Mouse (Mus musculus) hindbrain, embryonic 15.5 days (tissue): ENCODE data around the gene Tmem150c. TPM values are rescaled to one million over a fixed set of nuclear protein-coding genes. Genes with fewer than 3 reads are reported as not detected.
A peak's percentile ranks its signal among the peaks of the same experiment; 100 is the strongest.

Source experiments
- ATAC-seq: fragments of 200-750 bp; cut with Nextera tagmentation; 2 replicates; pipeline ENCODE4 v1.8.0; 2017; ENCODE audit warnings: low read depth, moderate number of reproducible peaks, moderate TSS enrichment; ENCODE audit not compliant: low FRiP score
- H3K27ac ChIP-seq: fragments of 300-500 bp; sonication (generic); replicated peaks from 2 replicates; pipeline ENCODE4 v1.5.1; 2015; ENCODE audit warnings: mild to moderate bottlenecking, inconsistent platforms
- H3K27me3 ChIP-seq: fragments of 300-500 bp; sonication (generic); 2 replicates; pipeline ENCODE4 v1.6.1; 2015; ENCODE audit warnings: control low read depth, inconsistent platforms
- H3K36me3 ChIP-seq: fragments of 300-500 bp; sonication (generic); 2 replicates; pipeline ENCODE4 v1.6.1; 2015; ENCODE audit warnings: control low read depth, inconsistent platforms
- H3K4me1 ChIP-seq: fragments of 300-500 bp; sonication (generic); replicated peaks from 2 replicates; pipeline ENCODE4 v1.6.1; 2015; ENCODE audit warnings: control low read depth, inconsistent platforms
- H3K4me2 ChIP-seq: fragments of 300-500 bp; sonication (generic); 2 replicates; pipeline ENCODE4 v1.6.1; 2015; ENCODE audit warnings: moderate library complexity, mild to moderate bottlenecking, inconsistent platforms
- H3K4me3 ChIP-seq: fragments of 300-500 bp; sonication (generic); 2 replicates; pipeline ENCODE4 v1.5.1; 2015; ENCODE audit warnings: mild to moderate bottlenecking, inconsistent platforms
- H3K9ac ChIP-seq: fragments of 300-500 bp; sonication (generic); 2 replicates; pipeline ENCODE4 v1.6.1; 2015; ENCODE audit warnings: inconsistent platforms
- H3K9me3 ChIP-seq: fragments of 300-500 bp; sonication (generic); 2 replicates; pipeline ENCODE4 v1.6.1; 2016; ENCODE audit warnings: control low read depth, inconsistent platforms
- WGBS: fragments of 180-500 bp; shearing (Covaris S2); methylation state at CpG from one replicate; pipeline ENCODE4 v1.1.7; 2015; 5-methylcytosine and 5-hydroxymethylcytosine counted together
- polyA plus RNA-seq: library from polyadenylated mRNA; unstranded; fragments of >200 nt; fragmentation: Nextera tagmentation; extraction: Ambion mirVana; gene quantifications from 2 replicates; pipeline ENCODE4 v1.2.1, GENCODE M21; 2015

Tmem150c gene
- 31.2 and 36.4 TPM in 2 replicates for polyA plus RNA-seq

- H3K27ac ChIP-seq: peak within 1 kb of the TSS; percentile 82
- peak; percentile 42; the same call in 1 of the 2 replicates for ATAC-seq
- peak within 1 kb of the TSS; percentile 88 for H3K9ac ChIP-seq
- no peaks in the 10 kb centered on the region for H3K9me3 ChIP-seq
- peaks cover 23% of the 10 kb centered on the region for H3K4me1 ChIP-seq
- no peaks in the 10 kb centered on the region for H3K36me3 ChIP-seq
- peak within 1 kb of the TSS; percentile 93 for H3K4me3 ChIP-seq
- H3K4me2 ChIP-seq: peak within 1 kb of the TSS; percentile 94
- WGBS: 7% methylated on average over 6 of the region's 6 CpGs
- H3K27me3 ChIP-seq: no peaks in the 10 kb centered on the region
These were observed at the start of gene Tmem150c for GRCm38 (mm10) chr5:100159638-100159973. Gene Tmem150c (minus strand): TSS chr5:100159808.

- H3K4me1 ChIP-seq: no peaks in the 10 kb centered on the region
- 73% methylated on average over 7 of the region's 7 CpGs for WGBS
- no peaks in the 10 kb centered on the region for H3K27me3 ChIP-seq
- no peak overlapping the region for H3K27ac ChIP-seq
- H3K36me3 ChIP-seq: no peaks in the 10 kb centered on the region
- no peak overlapping the region for H3K9ac ChIP-seq
- no peak overlapping the region for H3K4me2 ChIP-seq
- H3K4me3 ChIP-seq: no peak overlapping the region
- no peak for ATAC-seq
- no peaks in the 10 kb centered on the region for H3K9me3 ChIP-seq
These were observed 49.5 kb upstream of the Tmem150c start for GRCm38 (mm10) chr5:100209093-100209492.

- no peaks in the 10 kb centered on the region for H3K9me3 ChIP-seq
- ATAC-seq: no peak
- WGBS: 64% methylated on average over 6 of the region's 6 CpGs
- no peak overlapping the region for H3K27ac ChIP-seq
- no peaks in the 10 kb centered on the region for H3K4me1 ChIP-seq
- H3K4me3 ChIP-seq: no peak overlapping the region
- no peak overlapping the region for H3K4me2 ChIP-seq
- no peaks in the 10 kb centered on the region for H3K27me3 ChIP-seq
- no peaks in the 10 kb centered on the region for H3K36me3 ChIP-seq
- no peak overlapping the region for H3K9ac ChIP-seq
These were observed 47.1 kb upstream of the Tmem150c start for GRCm38 (mm10) chr5:100206675-100207074.

GRCm38 (mm10) chr5:100205519-100206189 is 46.0 kb upstream of the Tmem150c start:
- no peak for ATAC-seq
- Histone ChIP-seq H3K9me3 (no peaks in the 10 kb centered on the region), H3K4me1 (peaks cover 8% of the 10 kb centered on the region), H3K36me3 (no peaks in the 10 kb centered on the region), H3K4me3 (no peak overlapping the region), H3K4me2 (no peak overlapping the region), H3K27ac (no peak overlapping the region), H3K27me3 (no peaks in the 10 kb centered on the region), H3K9ac (no peak overlapping the region)
- WGBS: 81% methylated on average over 9 of the region's 9 CpGs

GRCm38 (mm10) chr5:100200805-100201204 is 41.2 kb upstream of the Tmem150c start:
- Histone ChIP-seq H3K9me3 (no peaks in the 10 kb centered on the region), H3K27me3 (no peaks in the 10 kb centered on the region), H3K9ac (no peak overlapping the region), H3K27ac (peak overlapping the region; percentile 46; the same call in 1 of the 2 replicates), H3K4me2 (no peak overlapping the region), H3K36me3 (no peaks in the 10 kb centered on the region), H3K4me3 (no peak overlapping the region), H3K4me1 (peaks cover 30% of the 10 kb centered on the region)
- peak; percentile 78 for ATAC-seq
- 24% methylated on average over 5 of the region's 5 CpGs for WGBS

GRCm38 (mm10) chr5:100200296-100200695 is 40.7 kb upstream of the Tmem150c start:
- Histone ChIP-seq H3K9ac (no peak overlapping the region), H3K27ac (no peak overlapping the region; the same call in 1 of the 2 replicates), H3K36me3 (no peaks in the 10 kb centered on the region), H3K4me3 (no peak overlapping the region), H3K9me3 (no peaks in the 10 kb centered on the region), H3K4me2 (no peak overlapping the region), H3K4me1 (peaks cover 30% of the 10 kb centered on the region), H3K27me3 (no peaks in the 10 kb centered on the region)
- WGBS: 38% methylated on average over 5 of the region's 5 CpGs
- peak; percentile 40; the same call in 1 of the 2 replicates for ATAC-seq

- Histone ChIP-seq H3K9ac (no peak overlapping the region), H3K4me2 (no peak overlapping the region), H3K9me3 (no peaks in the 10 kb centered on the region), H3K27ac (no peak overlapping the region), H3K27me3 (no peaks in the 10 kb centered on the region), H3K4me3 (no peak overlapping the region), H3K36me3 (no peaks in the 10 kb centered on the region), H3K4me1 (peaks cover 30% of the 10 kb centered on the region)
- 78% methylated on average over 7 of the region's 7 CpGs for WGBS
- no peak for ATAC-seq
These were observed 39.7 kb upstream of the Tmem150c start for GRCm38 (mm10) chr5:100199092-100199853.

GRCm38 (mm10) chr5:100197476-100197875 is 37.9 kb upstream of the Tmem150c start:
- no peaks in the 10 kb centered on the region for H3K36me3 ChIP-seq
- H3K9ac ChIP-seq: no peak overlapping the region
- H3K27ac ChIP-seq: no peak overlapping the region
- 57% methylated on average over 9 of the region's 9 CpGs for WGBS
- no peaks in the 10 kb centered on the region for H3K9me3 ChIP-seq
- no peak overlapping the region for H3K4me3 ChIP-seq
- no peak overlapping the region for H3K4me2 ChIP-seq
- ATAC-seq: no peak
- H3K4me1 ChIP-seq: peaks cover 30% of the 10 kb centered on the region
- no peaks in the 10 kb centered on the region for H3K27me3 ChIP-seq

GRCm38 (mm10) chr5:100196854-100197431 is 37.3 kb upstream of the Tmem150c start:
- Histone ChIP-seq H3K36me3 (no peaks in the 10 kb centered on the region), H3K27ac (0 out of 2 replicates have a peak overlapping the region, but pooled peaks have one; percentile 22), H3K27me3 (no peaks in the 10 kb centered on the region), H3K4me3 (no peak overlapping the region), H3K4me1 (peaks cover 30% of the 10 kb centered on the region), H3K9me3 (no peaks in the 10 kb centered on the region), H3K9ac (no peak overlapping the region), H3K4me2 (no peak overlapping the region)
- 45% methylated on average over 15 of the region's 15 CpGs for WGBS
- peak; percentile 58; the same call in 1 of the 2 replicates for ATAC-seq

- Histone ChIP-seq H3K4me3 (no peak overlapping the region), H3K9me3 (no peaks in the 10 kb centered on the region), H3K36me3 (no peaks in the 10 kb centered on the region), H3K4me2 (no peak overlapping the region), H3K27ac (no peak overlapping the region), H3K9ac (no peak overlapping the region), H3K27me3 (no peaks in the 10 kb centered on the region), H3K4me1 (peaks cover 30% of the 10 kb centered on the region)
- ATAC-seq: no peak
- WGBS: 66% methylated on average over 9 of the region's 9 CpGs
These were observed 36.8 kb upstream of the Tmem150c start for GRCm38 (mm10) chr5:100196397-100196796.

- Histone ChIP-seq H3K9me3 (no peaks in the 10 kb centered on the region), H3K36me3 (no peaks in the 10 kb centered on the region), H3K27ac (no peak overlapping the region), H3K4me2 (no peak overlapping the region), H3K27me3 (no peaks in the 10 kb centered on the region), H3K4me3 (no peak overlapping the region), H3K9ac (no peak overlapping the region), H3K4me1 (peaks cover 3% of the 10 kb centered on the region)
- no peak for ATAC-seq
- 93% methylated on average over 14 of the region's 14 CpGs for WGBS
These were observed 32.0 kb upstream of the Tmem150c start for GRCm38 (mm10) chr5:100191438-100192190.
